Mouse (Mus musculus): ENCODE measurements at regions not wholly inside any gene's neighbourhood (a gene's known extent, or its start where the extent isn't known, plus 50 kb on each side); places are given as distances from the start of the nearest gene placed in this dataset.

DNA sequence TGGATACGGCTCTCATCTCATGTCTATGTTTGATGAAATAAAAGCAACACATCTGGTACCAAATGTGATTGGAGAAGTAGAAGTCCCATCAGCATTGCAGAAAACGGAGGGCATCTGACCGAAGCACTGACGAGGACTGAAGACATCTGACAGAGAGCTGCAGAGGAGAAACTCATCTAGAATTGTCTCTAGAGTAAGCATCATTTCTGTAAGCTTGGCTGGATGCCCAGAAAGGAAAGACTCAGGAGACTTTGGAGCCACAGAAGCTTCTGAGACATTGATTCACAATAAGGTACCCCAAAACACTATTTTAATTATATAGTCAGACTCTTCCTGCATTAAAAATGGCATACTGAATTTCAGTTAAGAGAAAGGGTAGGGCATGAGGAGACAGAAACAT lies 326.6 kb downstream of the Gm597 start:
- DNase-seq: peak in 1 of 2 experiments; percentile 5

GRCm38 (mm10) chr1:28425371-28425770 lies 354.7 kb downstream of the Gm597 start:
- DNase-seq: peak; percentile 18 to 55

All from cerebellum, postnatal 14 days (tissue).